Mouse (Mus musculus) CH12.LX (cell line): ENCODE data around the gene Msh5. TPM values are rescaled to one million over a fixed set of nuclear protein-coding genes. Genes with fewer than 3 reads are reported as not detected.

Source experiments
- DNase-seq: peaks from one replicate; pipeline ENCODE4 v3.0.0-alpha.2; 2013; ENCODE audit errors: extremely low read depth
- H3K27ac ChIP-seq: 2 replicates; pipeline ENCODE4 v1.5.1; 2012; ENCODE audit warnings: low read depth, mild to moderate bottlenecking, control low read depth, moderate library complexity; ENCODE audit not compliant: insufficient read depth
- H3K27me3 ChIP-seq: replicated peaks from 2 replicates; pipeline ENCODE3; 2012; ENCODE audit warnings: inconsistent platforms
- H3K36me3 ChIP-seq, 2 experiments: replicated peaks in 1 of 2; 2 replicates each; pipeline versions ENCODE3 to v1.6.1; 2012; ENCODE audit warnings: inconsistent platforms in 1 of 2, low read length in 1 of 2, mild to moderate bottlenecking in 1 of 2, mixed read lengths in 1 of 2, moderate library complexity in 1 of 2; ENCODE audit not compliant: control insufficient read depth in 1 of 2, insufficient read depth in 1 of 2
- H3K4me1 ChIP-seq, 2 experiments: 2 replicates each; pipeline ENCODE4 v1.6.1; 2012; ENCODE audit warnings: inconsistent platforms in 1 of 2, moderate library complexity in 1 of 2; ENCODE audit not compliant: insufficient read depth in 2 of 2, control insufficient read depth in 1 of 2
- H3K4me2 ChIP-seq: 2 replicates; pipeline ENCODE4 v1.6.1; 2012; ENCODE audit warnings: low read depth, mild to moderate bottlenecking, control low read depth; ENCODE audit not compliant: poor library complexity, insufficient read depth, severe bottlenecking
- H3K4me3 ChIP-seq, 3 experiments: fragments of 150-350 bp in 1 of 3; sonication (generic) in 1 of 3; replicated peaks in 1 of 3; 2 replicates each; pipeline versions ENCODE3 to v1.5.1; 2011 to 2012; ENCODE audit warnings: low read depth in 2 of 3, low read length in 2 of 3, mild to moderate bottlenecking in 2 of 3, moderate library complexity in 2 of 3, control low read depth in 1 of 3, improper control_type of control experiment in 1 of 3, inconsistent platforms in 1 of 3, mixed read lengths in 1 of 3; ENCODE audit not compliant: poor library complexity in 1 of 3
- H3K79me2 ChIP-seq: replicated peaks from 2 replicates; pipeline ENCODE4 v1.6.1; 2012; ENCODE audit warnings: mild to moderate bottlenecking, moderate library complexity; ENCODE audit not compliant: control insufficient read depth, poor library complexity, insufficient read depth, severe bottlenecking; ENCODE audit errors: extremely low read depth
- H3K9ac ChIP-seq: 2 replicates; pipeline ENCODE4 v1.6.1; 2012; ENCODE audit warnings: low read depth, mild to moderate bottlenecking, control low read depth, moderate library complexity; ENCODE audit not compliant: insufficient read depth
- H3K9me3 ChIP-seq: replicated peaks from 2 replicates; pipeline ENCODE3; 2012; ENCODE audit warnings: low read length, inconsistent platforms, mixed read lengths
- BHLHE40 ChIP-seq: IDR thresholded peaks from 2 replicates; pipeline ENCODE4 v1.6.1; 2011; ENCODE audit warnings: mild to moderate bottlenecking, low read depth, low read length, improper control_type of control experiment
- CHD1 ChIP-seq: IDR thresholded peaks from 2 replicates; pipeline ENCODE4 v1.6.1; 2012; ENCODE audit warnings: low read depth, low read length, improper control_type of control experiment, inconsistent platforms
- CHD2 ChIP-seq: IDR thresholded peaks from 2 replicates; pipeline ENCODE4 v1.6.1; 2011; ENCODE audit warnings: low read length, improper control_type of control experiment
- CTCF ChIP-seq, 2 experiments: IDR thresholded peaks in 1 of 2; conservative IDR thresholded peaks in 1 of 2; 2 replicates each; pipeline ENCODE4 v1.5.1; 2011 to 2012; ENCODE audit warnings: low read depth in 2 of 2, low read length in 2 of 2, improper control_type of control experiment in 1 of 2, inconsistent platforms in 1 of 2, mild to moderate bottlenecking in 1 of 2, moderate library complexity in 1 of 2
- E2F4 ChIP-seq: IDR thresholded peaks from 2 replicates; pipeline ENCODE4 v1.6.1; 2011; ENCODE audit warnings: low read depth, low read length, improper control_type of control experiment; ENCODE audit not compliant: insufficient replicate concordance
- ELF1 ChIP-seq: IDR thresholded peaks from 2 replicates; pipeline ENCODE4 v1.6.1; 2014; ENCODE audit warnings: low read depth, mild to moderate bottlenecking, inconsistent platforms, low read length, improper control_type of control experiment
- EP300 ChIP-seq: IDR thresholded peaks from 2 replicates; pipeline ENCODE4 v1.6.1; 2011; ENCODE audit warnings: low read length, improper control_type of control experiment
- ETS1 ChIP-seq: conservative IDR thresholded peaks from 2 replicates; pipeline ENCODE4 v1.6.1; 2012; ENCODE audit warnings: low read depth, mild to moderate bottlenecking, inconsistent platforms, low read length, improper control_type of control experiment, moderate library complexity
- GABPA ChIP-seq: IDR thresholded peaks from 2 replicates; pipeline ENCODE4 v1.6.1; 2012; ENCODE audit warnings: low read depth, low read length, improper control_type of control experiment, inconsistent platforms; ENCODE audit not compliant: insufficient replicate concordance
- HCFC1 ChIP-seq: IDR thresholded peaks from 2 replicates; pipeline ENCODE4 v1.6.1; 2012; ENCODE audit warnings: low read depth, mild to moderate bottlenecking, inconsistent platforms, low read length, improper control_type of control experiment
- IRF4 ChIP-seq: IDR thresholded peaks from 2 replicates; pipeline ENCODE4 v1.6.1; 2014; ENCODE audit warnings: low read depth, mild to moderate bottlenecking, inconsistent platforms, low read length, improper control_type of control experiment
- JUN ChIP-seq: IDR thresholded peaks from 2 replicates; pipeline ENCODE4 v1.6.1; 2011; ENCODE audit warnings: low read depth, mild to moderate bottlenecking, low read length, improper control_type of control experiment, moderate library complexity; ENCODE audit not compliant: insufficient read depth
- JUND ChIP-seq: conservative IDR thresholded peaks from 2 replicates; pipeline ENCODE4 v1.6.1; 2011; ENCODE audit warnings: low read depth, low read length, improper control_type of control experiment
- KAT2A ChIP-seq: IDR thresholded peaks from 2 replicates; pipeline ENCODE4 v1.6.1; 2012; ENCODE audit warnings: low read length, improper control_type of control experiment, inconsistent platforms; ENCODE audit not compliant: insufficient replicate concordance
- MAFK ChIP-seq: IDR thresholded peaks from 2 replicates; pipeline ENCODE4 v1.6.1; 2011; ENCODE audit warnings: low read length, improper control_type of control experiment; ENCODE audit not compliant: insufficient replicate concordance
- MAX ChIP-seq: IDR thresholded peaks from 2 replicates; pipeline ENCODE4 v1.6.1; 2011; ENCODE audit warnings: low read length, improper control_type of control experiment
- MAZ ChIP-seq: IDR thresholded peaks from 2 replicates; pipeline ENCODE4 v1.6.1; 2012; ENCODE audit warnings: low read depth, mild to moderate bottlenecking, inconsistent platforms, low read length, improper control_type of control experiment, moderate library complexity
- MEF2A ChIP-seq: IDR thresholded peaks from 2 replicates; pipeline ENCODE4 v1.6.1; 2014; ENCODE audit warnings: low read depth, mild to moderate bottlenecking, inconsistent platforms, low read length, improper control_type of control experiment, borderline replicate concordance
- MXI1 ChIP-seq: IDR thresholded peaks from 2 replicates; pipeline ENCODE4 v1.6.1; 2011; ENCODE audit warnings: mild to moderate bottlenecking, low read depth, low read length, improper control_type of control experiment
- MYC ChIP-seq: IDR thresholded peaks from 2 replicates; pipeline ENCODE4 v1.6.1; 2011; ENCODE audit warnings: low read depth, mild to moderate bottlenecking, improper control_type of control experiment, low read length
- NELFE ChIP-seq: IDR thresholded peaks from 2 replicates; pipeline ENCODE4 v1.6.1; 2011; ENCODE audit warnings: low read depth, low read length, improper control_type of control experiment
- NRF1 ChIP-seq: IDR thresholded peaks from 2 replicates; pipeline ENCODE4 v1.6.1; 2014; ENCODE audit warnings: low read depth, mild to moderate bottlenecking, inconsistent platforms, low read length, improper control_type of control experiment, moderate library complexity
- PAX5 ChIP-seq: IDR thresholded peaks from 2 replicates; pipeline ENCODE4 v1.6.1; 2012; ENCODE audit warnings: low read length, inconsistent platforms, mixed read lengths
- POLR2A ChIP-seq: IDR thresholded peaks from 2 replicates; pipeline ENCODE4 v1.6.1; 2011; ENCODE audit warnings: low read depth, mild to moderate bottlenecking, improper control_type of control experiment, low read length
- POLR2AphosphoS2 ChIP-seq: IDR thresholded peaks from 2 replicates; pipeline ENCODE4 v1.6.1; 2011; ENCODE audit warnings: low read depth, low read length, improper control_type of control experiment
- RAD21 ChIP-seq: IDR thresholded peaks from 2 replicates; pipeline ENCODE4 v1.6.1; 2011; ENCODE audit warnings: low read depth, mild to moderate bottlenecking, low read length, improper control_type of control experiment, moderate library complexity
- RCOR1 ChIP-seq: conservative IDR thresholded peaks from 2 replicates; pipeline ENCODE4 v1.6.1; 2012; ENCODE audit warnings: low read depth, mild to moderate bottlenecking, inconsistent platforms, low read length, improper control_type of control experiment
- SIN3A ChIP-seq: IDR thresholded peaks from 2 replicates; pipeline ENCODE4 v1.6.1; 2012; ENCODE audit warnings: low read length, improper control_type of control experiment, inconsistent platforms
- SMC3 ChIP-seq: IDR thresholded peaks from 2 replicates; pipeline ENCODE4 v1.6.1; 2011; ENCODE audit warnings: low read depth, low read length, improper control_type of control experiment
- TBP ChIP-seq: conservative IDR thresholded peaks from 2 replicates; pipeline ENCODE4 v1.6.1; 2011; ENCODE audit warnings: low read depth, low read length, improper control_type of control experiment
- TCF12 ChIP-seq: IDR thresholded peaks from 2 replicates; pipeline ENCODE4 v1.6.1; 2014; ENCODE audit warnings: low read depth, mild to moderate bottlenecking, inconsistent platforms, low read length, improper control_type of control experiment
- UBTF ChIP-seq: IDR thresholded peaks from 2 replicates; pipeline ENCODE4 v1.6.1; 2012; ENCODE audit warnings: low read depth, mild to moderate bottlenecking, inconsistent platforms, low read length, improper control_type of control experiment, moderate library complexity
- USF1 ChIP-seq: IDR thresholded peaks from 2 replicates; pipeline ENCODE4 v1.6.1; 2014; ENCODE audit warnings: low read depth, mild to moderate bottlenecking, inconsistent platforms, low read length, improper control_type of control experiment
- USF2 ChIP-seq: conservative IDR thresholded peaks from 2 replicates; pipeline ENCODE4 v1.6.1; 2011; ENCODE audit warnings: low read depth, low read length, improper control_type of control experiment
- ZKSCAN1 ChIP-seq: IDR thresholded peaks from 2 replicates; pipeline ENCODE4 v1.6.1; 2012; ENCODE audit warnings: low read depth, inconsistent platforms, low read length, improper control_type of control experiment, borderline replicate concordance
- ZMIZ1 ChIP-seq: IDR thresholded peaks from 2 replicates; pipeline ENCODE4 v1.6.1; 2012; ENCODE audit warnings: low read depth, mild to moderate bottlenecking, inconsistent platforms, low read length, improper control_type of control experiment
- ZNF384 ChIP-seq: IDR thresholded peaks from 2 replicates; pipeline ENCODE4 v1.6.1; 2012; ENCODE audit warnings: low read depth, low read length, improper control_type of control experiment, inconsistent platforms
- dilution Hi-C: fragments of 300-500 bp; cut with MboI; formaldehyde crosslinking; loops from 2 replicates; pipeline ENCODE4 v1.14.3; 2020; ENCODE audit warnings: low sequenced_read_pairs; ENCODE audit not compliant: extremely low pct_unique_long_range_greater_than_20kb, extremely low pct_ligation_motif_present
- in situ Hi-C: fragments of 300-500 bp; cut with MboI; formaldehyde crosslinking; loops from 3 replicates; pipeline ENCODE4 v1.14.3; 2019; ENCODE audit warnings: low sequenced_read_pairs, low pct_ligation_motif_present, low pct_unique_long_range_greater_than_20kb, mixed read lengths
- polyA plus RNA-seq: library from polyadenylated mRNA; unstranded; fragments of >175 nt; gene quantifications from 2 replicates; pipeline ENCODE4 v1.2.1, GENCODE M21; 2012; ENCODE audit warnings: low read depth; ENCODE audit not compliant: insufficient read length
- total RNA-seq, 2 experiments: library from RNA; depleted of rRNA; stranded (reverse); fragments of 300-350 nt in 1 of 2; fragments of >200 nt in 1 of 2; gene quantifications; 2 replicates each; pipeline ENCODE4 v1.2.3; 2012 to 2014

The Msh5 gene
- total RNA-seq (2012; rRNA removed) (11.5 and 13.1 TPM in 2 replicates), total RNA-seq (2014; rRNA removed) (6.1 and 7.6 TPM in 2 replicates), polyA plus RNA-seq (10.6 and 12.1 TPM in 2 replicates)

GRCm38 (mm10) chr17:35046681-35047455 is at the start of gene Msh5:
Msh5 (minus strand) TSS chr17:35046745.
- Histone ChIP-seq H3K79me2 (peaks cover 7% of the 10 kb centered on the region; the same call in 1 of the 2 replicates), H3K9me3 (no peaks in the 10 kb centered on the region), H3K4me2 (peak within 1 kb of the TSS; percentile 97), H3K27ac (peak within 1 kb of the TSS; percentile 84), H3K4me1 (peaks cover 5 to 50% of the 10 kb centered on the region in 2 experiments; a peak in 3 of 4 replicates), H3K9ac (peak within 1 kb of the TSS; percentile 65), H3K27me3 (no peaks in the 10 kb centered on the region), H3K36me3 (peaks cover 0 to 2% of the 10 kb centered on the region in 2 experiments), H3K4me3 (peak within 1 kb of the TSS; percentile 48 to 67 (median 62))
- peak; percentile 100 for DNase-seq
- in situ Hi-C loops (no loop called here), dilution Hi-C loops (no loop called here)
- TF ChIP-seq MYC (0 out of 2 replicates have a peak, but pooled peaks have one; percentile 17), PAX5 (no peak), KAT2A (peak; percentile 55; the same call in 1 of the 2 replicates), NELFE (peak; percentile 58; the same call in 1 of the 2 replicates), POLR2A (peak; percentile 56), E2F4 (peak; percentile 99), MXI1 (peak; percentile 79), POLR2AphosphoS2 (no peak), MAZ (no peak), HCFC1 (peak; percentile 33), CHD1 (peak; percentile 38), ZKSCAN1 (no peak), RAD21 (no peak; the same call in 1 of the 2 replicates), NRF1 (peak; percentile 59), EP300 (0 out of 2 replicates have a peak, but pooled peaks have one; percentile 34), BHLHE40 (no peak), TBP (peak; percentile 47; the same call in 1 of the 2 replicates), MAFK (no peak), TCF12 (peak; percentile 50; the same call in 1 of the 2 replicates), RCOR1 (no peak), USF1 (no peak), CHD2 (peak; percentile 85), JUN (no peak), UBTF (0 out of 2 replicates have a peak, but pooled peaks have one; percentile 28), IRF4 (peak; percentile 56), USF2 (no peak), GABPA (no peak), SMC3 (no peak), ETS1 (0 out of 2 replicates have a peak, but pooled peaks have one; percentile 9), SIN3A (peak; percentile 86; the same call in 1 of the 2 replicates), ZMIZ1 (peak; percentile 23; the same call in 1 of the 2 replicates), MAX (0 out of 2 replicates have a peak, but pooled peaks have one; percentile 6), ELF1 (peak; percentile 67; the same call in 1 of the 2 replicates), JUND (0 out of 2 replicates have a peak, but pooled peaks have one; percentile 10), MEF2A (peak; percentile 68), CTCF (conservative IDR thresholded peaks at IDR 0.05 in 1 of 2, IDR thresholded peaks at IDR 0.05 in 1 of 2; ENCODE audit: low read depth in 2 of 2, low read length in 2 of 2) (no peak), ZNF384 (0 out of 2 replicates have a peak, but pooled peaks have one; percentile 2)
